22 mouse cellular contexts compared by ENCODE assay signal in the genomic region with DNA sequence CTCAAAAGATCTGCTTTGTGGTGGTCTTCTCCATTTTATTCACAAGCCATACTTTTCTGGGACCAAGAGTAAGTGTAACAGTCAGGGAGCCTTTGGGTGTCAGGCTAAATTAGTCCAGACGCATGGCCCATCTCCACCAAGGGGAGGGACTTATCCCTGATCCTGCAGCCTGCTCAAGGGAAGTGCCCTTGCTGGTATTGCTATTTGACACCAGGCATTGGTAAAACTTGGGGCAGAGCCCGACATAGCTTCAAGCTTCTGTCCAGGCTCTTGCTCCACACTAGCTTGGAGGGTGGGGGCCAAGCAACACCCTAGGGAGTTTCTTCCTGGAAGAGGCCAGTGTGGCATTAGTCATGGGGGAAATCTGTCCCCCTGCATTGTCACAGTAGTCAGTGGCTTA.
"Had no signal": no experiment of that assay in that cellular context is flagged by ENCODE, and none has a peak within 500 bp of the region (broad histone marks: within the 10 kb centered on the region; RNA-seq: fewer than 3 reads in every experiment).

No protein-coding gene starts in this region.

- ATAC-seq: hindbrain, embryonic 16.5 days; inflammation-experienced regulatory T-cells, adult 6 months; intestine, embryonic 15.5 days; intestine, postnatal 0 days; liver, embryonic 12.5 days had no signal

- H3K4me3 ChIP-seq: heart, embryonic 10.5 days; heart, embryonic 12.5 days; hindbrain, embryonic 10.5 days; hindbrain, embryonic 12.5 days; intestine, embryonic 15.5 days; layer of hippocampus, adult 2 months; limb, embryonic 13.5 days; limb, embryonic 15.5 days; liver, embryonic 12.5 days had no signal

- DNase-seq: heart, postnatal 10 days; heart, postnatal 4 days; kidney, adult 18-20 months; kidney, adult 8-10 months; kidney, postnatal 10 days; kidney, postnatal 25 days; kidney, postnatal 4 days; left cerebral cortex, postnatal 4 days had no signal

- H3K27ac ChIP-seq: heart, embryonic 10.5 days; hindbrain, embryonic 10.5 days; hindbrain, embryonic 12.5 days; hindbrain, embryonic 14.5 days; intestine, embryonic 15.5 days; layer of hippocampus, adult 2 months; limb, embryonic 13.5 days; limb, embryonic 15.5 days; liver, embryonic 12.5 days; liver, embryonic 14.5 days had no signal
